ENCODE assay signal across 8 mouse cellular contexts in genomic region chr10:121429581-121429980, GRCm38 (mm10). TPM values are rescaled to one million over a fixed set of nuclear protein-coding genes. Genes with fewer than 3 reads are reported as not detected.
A peak's percentile ranks its signal among the peaks of the same experiment; 100 is the strongest.
DNase-seq lines count a peak whose midpoint lies in the region; ATAC-seq and TF ChIP-seq lines count a peak whose summit lies in the region.

No protein-coding gene starts in this region.

- peak overlapping the region; percentile 44 for H3K4me2 ChIP-seq in limb, embryonic 12.5 days

- ATAC-seq in limb, embryonic 12.5 days (ENCODE audit: insufficient number of reproducible peaks, insufficient read depth, low FRiP score, low TSS enrichment, low read depth): no peak

- 0 out of 2 replicates have a peak overlapping the region, but pooled peaks have one; percentile 0 for H3K9ac ChIP-seq in limb, embryonic 12.5 days (replicated peaks)

- peaks cover 61% of the 10 kb centered on the region for H3K4me1 ChIP-seq in thymus, adult 2 months (replicated peaks; ENCODE audit: control insufficient read depth, insufficient read depth, low read length)
- peaks cover 87% of the 10 kb centered on the region for H3K4me1 ChIP-seq in limb, embryonic 12.5 days (replicated peaks)

- TF ChIP-seq POLR2A in thymus, adult 2 months (IDR thresholded peaks at IDR 0.05; ENCODE audit: control insufficient read depth, extremely low read depth, insufficient read depth, low read length, poor library complexity): no peak

- no peaks in the 10 kb centered on the region for H3K27me3 ChIP-seq in thymus, adult 2 months (ENCODE audit: control insufficient read depth, insufficient read depth, low read length)
- H3K27me3 ChIP-seq in limb, embryonic 12.5 days: no peaks in the 10 kb centered on the region

- H3K4me3 ChIP-seq in thymus, adult 2 months (ENCODE audit: control insufficient read depth, insufficient read depth, low read length): no peak overlapping the region
- H3K4me3 ChIP-seq in limb, embryonic 12.5 days (replicated peaks): no peak overlapping the region; the same call in 1 of the 2 replicates

- no peaks in the 10 kb centered on the region for H3K36me3 ChIP-seq in thymus, adult 2 months (ENCODE audit: control insufficient read depth, insufficient read depth, low read length)
- no peaks in the 10 kb centered on the region for H3K36me3 ChIP-seq in limb, embryonic 12.5 days

- 12% methylated on average over 8 of the region's 8 CpGs for WGBS in thymus, adult 2 months
- WGBS in limb, embryonic 12.5 days: 30% methylated on average over 8 of the region's 8 CpGs

- no peak for TF ChIP-seq CTCF in thymus, adult 2 months (IDR thresholded peaks at IDR 0.05; ENCODE audit: borderline replicate concordance, control insufficient read depth, extremely low read depth, insufficient read depth, low read length, poor library complexity)

- H3K27ac ChIP-seq in thymus, adult 2 months (ENCODE audit: control insufficient read depth, insufficient read depth, low read length): peak overlapping the region; percentile 12; the same call in 1 of the 2 replicates
- peak overlapping the region; percentile 81 for H3K27ac ChIP-seq in limb, embryonic 12.5 days

- H3K9me3 ChIP-seq in limb, embryonic 12.5 days: no peaks in the 10 kb centered on the region

- DNase-seq in heart, adult 11 months: peak; percentile 88
- no peak for DNase-seq in heart, postnatal 4 days
- DNase-seq in thymus, adult 2 months: no peak
- no peak for DNase-seq in thymus, adult 18-20 months
- no peak for DNase-seq in embryo, embryonic 11 days
- no peak for DNase-seq in layer of hippocampus, postnatal 14 days (ENCODE audit: low spot score in 2 of 2)
- DNase-seq in cerebellum, postnatal 14 days: no peak

RNA-seq across cellular contexts. Expression of gene Rassf3, which starts 46.6 kb away (rescaled TPM):
- total RNA-seq in heart, postnatal 4 days (2021): 10 to 100 TPM; 82.2 to 85.0 TPM
- 12.9 and 15.5 TPM in 2 replicates for polyA plus RNA-seq in thymus, adult 2 months (2012; rRNA removed)
- polyA plus RNA-seq in limb, embryonic 12.5 days (2016; fragmentation: Nextera tagmentation; extraction: Ambion mirVana): 20.2 and 22.2 TPM in 2 replicates
- total RNA-seq in layer of hippocampus, postnatal 14 days (2021): 10 to 100 TPM; 12.0 to 12.6 TPM

Comparison
In these comparisons a context has a peak if more than half of its experiments do, and no peak if none do; other contexts are left out.
1. RNA of gene Rassf3, which starts 46.6 kb away (total RNA-seq): 82.2 to 85.0 TPM in heart, postnatal 4 days; 12.0 to 12.6 TPM in layer of hippocampus, postnatal 14 days; every median in the first group is over 4 times any median in the second.